Mouse (Mus musculus) MEL-GATA-1-ER (cell line): ENCODE results near the gene Mus81.

Experiments used
- DNase-seq: peaks from one replicate; pipeline ENCODE4 v3.0.0-alpha.2; 2012; ENCODE audit warnings: low read depth; ENCODE audit errors: extremely low read depth

The Mus81 gene

GRCm38 (mm10) chr19:5487768-5488550, at the start of gene Mus81:
Mus81 (minus strand) TSS chr19:5488402.
- peak; percentile 92 for DNase-seq

- DNase-seq, result no peak
Observed at GRCm38 (mm10) chr19:5532520-5532919, 44.3 kb upstream of the Mus81 start.

GRCm38 (mm10) chr19:5530138-5530524, 41.9 kb upstream of the Mus81 start:
- no peak for DNase-seq

- peak; percentile 45 for DNase-seq
Observed at GRCm38 (mm10) chr19:5529325-5530137, 41.3 kb upstream of the Mus81 start.

- no peak for DNase-seq
Observed at GRCm38 (mm10) chr19:5525204-5525603, 37.0 kb upstream of the Mus81 start.

- no peak for DNase-seq
Observed at GRCm38 (mm10) chr19:5518721-5519120, 30.5 kb upstream of the Mus81 start.

GRCm38 (mm10) chr19:5516906-5517505, 28.8 kb upstream of the Mus81 start:
- DNase-seq, result no peak

GRCm38 (mm10) chr19:5515840-5516777, 27.9 kb upstream of the Mus81 start:
- no peak for DNase-seq

GRCm38 (mm10) chr19:5513005-5513349, 24.8 kb upstream of the Mus81 start:
- no peak for DNase-seq

- DNase-seq, result peak; percentile 95
Observed at GRCm38 (mm10) chr19:5512091-5513004, 24.1 kb upstream of the Mus81 start.

GRCm38 (mm10) chr19:5511074-5511632, 23.0 kb upstream of the Mus81 start:
- DNase-seq, result peak; percentile 51

GRCm38 (mm10) chr19:5510031-5511026, 22.1 kb upstream of the Mus81 start, which contains the start of gene Snx32:
Snx32 (minus strand) TSS chr19:5510538.
- DNase-seq, result peak; percentile 100

- no peak for DNase-seq
Observed at GRCm38 (mm10) chr19:5503687-5504086, 15.5 kb upstream of the Mus81 start, which contains the start of gene 1700020D05Rik. 1700020D05Rik (minus strand) TSS chr19:5503787.

GRCm38 (mm10) chr19:5500330-5500875, 12.2 kb upstream of the Mus81 start:
- DNase-seq, result no peak

GRCm38 (mm10) chr19:5496052-5496370, 7.8 kb upstream of the Mus81 start:
- DNase-seq, result no peak

- DNase-seq, result no peak
Observed at GRCm38 (mm10) chr19:5495353-5496051, 7.3 kb upstream of the Mus81 start.

- no peak for DNase-seq
Observed at GRCm38 (mm10) chr19:5494314-5494713, 6.1 kb upstream of the Mus81 start.
